7 mouse cellular contexts compared by ENCODE assay signal in genomic region chr15:86213753-86214548, GRCm38 (mm10). TPM values are rescaled to one million over a fixed set of nuclear protein-coding genes. Genes with fewer than 3 reads are reported as not detected.
A peak's percentile ranks its signal among the peaks of the same experiment; 100 is the strongest.
DNase-seq lines count a peak whose midpoint lies in the region; ATAC-seq lines count a peak whose summit lies in the region.

Gene Tbc1d22a (plus strand): TSS chr15:86214459.

- H3K27ac ChIP-seq in embryonic facial prominence, embryonic 11.5 days (replicated peaks; ENCODE audit: low read depth, low read length) = peak within 1 kb of the TSS; percentile 73
- H3K27ac ChIP-seq in limb, embryonic 11.5 days (replicated peaks; ENCODE audit: low read depth, low read length) = peak within 1 kb of the TSS; percentile 22; the same call in 1 of the 2 replicates
- H3K27ac ChIP-seq in midbrain, embryonic 14.5 days (replicated peaks; ENCODE audit: low read depth, low read length) = peak within 1 kb of the TSS; percentile 88

- H3K4me2 ChIP-seq in embryonic facial prominence, embryonic 11.5 days (ENCODE audit: low read depth, low read length) = peak within 1 kb of the TSS; percentile 95
- H3K4me2 ChIP-seq in limb, embryonic 11.5 days (ENCODE audit: low read depth, severe bottlenecking) = peak within 1 kb of the TSS; percentile 96
- peak within 1 kb of the TSS; percentile 98 for H3K4me2 ChIP-seq in midbrain, embryonic 14.5 days (ENCODE audit: low read length)

- no peaks in the 10 kb centered on the region for H3K36me3 ChIP-seq in embryonic facial prominence, embryonic 11.5 days (replicated peaks; ENCODE audit: control insufficient read depth, insufficient read depth, low read depth, low read length)
- H3K36me3 ChIP-seq in limb, embryonic 11.5 days (ENCODE audit: control insufficient read depth, insufficient read depth, low read length) = no peaks in the 10 kb centered on the region
- H3K36me3 ChIP-seq in midbrain, embryonic 14.5 days (ENCODE audit: control insufficient read depth, insufficient read depth, low read length) = no peaks in the 10 kb centered on the region

- WGBS in embryonic facial prominence, embryonic 11.5 days = under 1% methylated on average over 64 of the region's 64 CpGs
- WGBS in limb, embryonic 11.5 days = under 1% methylated on average over 64 of the region's 64 CpGs
- under 1% methylated on average over 64 of the region's 64 CpGs for WGBS in midbrain, embryonic 14.5 days

- peak; percentile 95 for DNase-seq in adrenal gland, postnatal 14 days
- peak; percentile 97 for DNase-seq in embryonic facial prominence, embryonic 11.5 days (ENCODE audit: low spot score)
- peak; percentile 99 for DNase-seq in heart, adult 11 months
- peak; percentile 94 for DNase-seq in kidney, adult 18-20 months
- DNase-seq in limb, embryonic 11.5 days (ENCODE audit: low spot score) = peak; percentile 97
- peak; percentile 98 for DNase-seq in midbrain, embryonic 14.5 days
- peak; percentile 81 to 87 for DNase-seq in spleen, adult 18-20 months

- no peaks in the 10 kb centered on the region for H3K9me3 ChIP-seq in embryonic facial prominence, embryonic 11.5 days (replicated peaks; ENCODE audit: control insufficient read depth, low read length)
- no peaks in the 10 kb centered on the region for H3K9me3 ChIP-seq in limb, embryonic 11.5 days (ENCODE audit: control insufficient read depth, low read length)
- H3K9me3 ChIP-seq in midbrain, embryonic 14.5 days (ENCODE audit: control insufficient read depth, low read length) = no peaks in the 10 kb centered on the region

- H3K9ac ChIP-seq in embryonic facial prominence, embryonic 11.5 days (replicated peaks; ENCODE audit: low read length) = peak within 1 kb of the TSS; percentile 88
- H3K9ac ChIP-seq in limb, embryonic 11.5 days (ENCODE audit: low read length) = peak within 1 kb of the TSS; percentile 75
- peak within 1 kb of the TSS; percentile 83 for H3K9ac ChIP-seq in midbrain, embryonic 14.5 days (replicated peaks; ENCODE audit: low read length)

- no peaks in the 10 kb centered on the region for H3K27me3 ChIP-seq in embryonic facial prominence, embryonic 11.5 days (ENCODE audit: control insufficient read depth, insufficient read depth, low read length)
- H3K27me3 ChIP-seq in limb, embryonic 11.5 days (ENCODE audit: control insufficient read depth, insufficient read depth, low read length) = no peaks in the 10 kb centered on the region
- no peaks in the 10 kb centered on the region for H3K27me3 ChIP-seq in midbrain, embryonic 14.5 days (ENCODE audit: control insufficient read depth, insufficient read depth, low read length)

- H3K4me1 ChIP-seq in embryonic facial prominence, embryonic 11.5 days (ENCODE audit: control insufficient read depth, insufficient read depth, low read length) = peaks cover 3% of the 10 kb centered on the region; the same call in 1 of the 2 replicates
- peaks cover 12% of the 10 kb centered on the region for H3K4me1 ChIP-seq in limb, embryonic 11.5 days (ENCODE audit: control insufficient read depth, insufficient read depth, low read length)
- peaks cover 18% of the 10 kb centered on the region for H3K4me1 ChIP-seq in midbrain, embryonic 14.5 days (ENCODE audit: control insufficient read depth, insufficient read depth, low read length)

- ATAC-seq in embryonic facial prominence, embryonic 11.5 days (replicated peaks; ENCODE audit: insufficient number of reproducible peaks, low FRiP score, low TSS enrichment, low read depth) = peak; percentile 88
- peak; percentile 92 for ATAC-seq in limb, embryonic 11.5 days (ENCODE audit: insufficient number of reproducible peaks, low FRiP score, low TSS enrichment, low read depth)
- ATAC-seq in midbrain, embryonic 14.5 days (ENCODE audit: low FRiP score, low TSS enrichment) = peak; percentile 92

- H3K4me3 ChIP-seq in embryonic facial prominence, embryonic 11.5 days (ENCODE audit: low read depth, low read length) = peak within 1 kb of the TSS; percentile 91
- H3K4me3 ChIP-seq in limb, embryonic 11.5 days (ENCODE audit: low read depth, low read length) = peak within 1 kb of the TSS; percentile 89
- peak within 1 kb of the TSS; percentile 85 for H3K4me3 ChIP-seq in midbrain, embryonic 14.5 days (replicated peaks; ENCODE audit: low read depth, low read length)

RNA-seq across cellular contexts. Expression of gene Tbc1d22a, which starts in this region (rescaled TPM):
- 26.8 and 32.0 TPM in 2 replicates for total RNA-seq in adrenal gland, postnatal 14 days (2021)
- 6.2 and 7.6 TPM in 2 replicates for polyA plus RNA-seq in embryonic facial prominence, embryonic 11.5 days (2014; fragmentation: Nextera tagmentation; extraction: Ambion mirVana)
- polyA plus RNA-seq in limb, embryonic 11.5 days (2014; fragmentation: Nextera tagmentation; extraction: Ambion mirVana) = 7.7 and 9.3 TPM in 2 replicates
- 9.3 and 11.9 TPM in 2 replicates for polyA plus RNA-seq in midbrain, embryonic 14.5 days (2014; fragmentation: Nextera tagmentation; extraction: Ambion mirVana)

Comparison
In these comparisons a context has a peak if more than half of its experiments do, and no peak if none do; other contexts are left out.
1. Peak in every context shown above with its lines: DNase-seq, ATAC-seq, H3K4me3 ChIP-seq and H3K27ac ChIP-seq.
2. H3K27ac ChIP-seq: peak in every context shown above with its lines; median percentile 88 in midbrain, embryonic 14.5 days; 73 in embryonic facial prominence, embryonic 11.5 days; 22 in limb, embryonic 11.5 days.